Mouse (Mus musculus): ENCODE measurements around the gene Pxdc1. TPM values are rescaled to one million over a fixed set of nuclear protein-coding genes. Genes with fewer than 3 reads are reported as not detected.
A peak's percentile ranks its signal among the peaks of the same experiment; 100 is the strongest.

Pxdc1 gene
- polyA plus RNA-seq, 1 experiment: 6.4 TPM

DNA sequence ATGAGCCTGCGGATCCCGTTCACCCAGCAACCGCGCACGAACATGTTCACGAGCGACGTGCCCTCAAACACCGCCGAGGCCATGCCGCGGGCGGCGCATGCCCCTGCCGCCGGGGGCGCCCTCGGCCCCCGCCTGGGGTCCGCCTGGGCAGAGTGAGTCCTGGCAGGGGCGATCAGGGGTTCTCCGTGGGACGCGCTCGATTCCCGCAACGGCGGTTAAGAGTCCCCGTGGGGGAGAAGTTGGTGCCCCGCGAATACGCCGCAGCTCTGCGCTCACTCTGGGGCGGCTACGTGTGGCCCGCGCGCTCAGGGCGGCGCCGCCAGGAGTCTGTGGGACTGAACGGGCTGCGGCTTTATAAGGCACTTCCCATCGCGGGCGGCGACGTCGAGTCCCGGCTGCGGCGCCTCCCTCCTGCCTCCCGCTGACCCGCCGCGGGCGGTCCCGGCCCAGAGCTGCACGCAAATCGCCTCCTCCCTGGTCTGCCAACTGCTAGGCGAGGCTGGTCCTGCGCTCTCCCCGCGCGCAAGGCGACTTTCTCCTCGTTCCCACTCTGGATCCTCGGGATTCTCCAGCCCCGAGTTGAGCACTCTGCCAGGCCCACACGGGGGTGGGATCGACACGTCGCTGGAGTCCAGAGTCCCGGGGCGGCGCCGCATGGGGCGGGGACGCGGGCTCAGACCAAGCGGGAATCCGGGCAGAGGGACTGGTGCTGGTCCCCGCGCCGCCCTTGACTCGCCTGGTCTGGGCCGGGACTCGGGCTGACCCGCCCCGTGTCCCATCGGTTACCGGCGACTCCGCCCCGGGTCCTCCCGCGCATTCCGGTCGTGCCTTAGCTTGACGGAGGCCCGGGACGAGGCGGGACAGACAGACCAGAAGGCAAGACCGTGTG lies 689 bp downstream of the Pxdc1 start:
- no peaks in the 10 kb centered on the region for H3K36me3 ChIP-seq (replicated peaks; ENCODE audit: low read length)
- peaks cover 20% of the 10 kb centered on the region for H3K4me1 ChIP-seq
- TF ChIP-seq GATA1 (IDR thresholded peaks at IDR 0.05; ENCODE audit: borderline replicate concordance, low read length) (no peak), FLI1 (IDR thresholded peaks at IDR 0.05; ENCODE audit: low read length) (no peak)
- H3K27me3 ChIP-seq (replicated peaks): peaks cover 93% of the 10 kb centered on the region
- H3K4me3 ChIP-seq (replicated peaks): peak overlapping the region; percentile 93
- peaks cover 6% of the 10 kb centered on the region; the same call in 1 of the 2 replicates for H3K9me3 ChIP-seq

GRCm38 (mm10) chr13:34652016-34652352 lies 1.3 kb downstream of the Pxdc1 start:
- H3K27me3 ChIP-seq (replicated peaks): peaks cover 94% of the 10 kb centered on the region
- TF ChIP-seq FLI1 (IDR thresholded peaks at IDR 0.05; ENCODE audit: low read length) (no peak), GATA1 (IDR thresholded peaks at IDR 0.05; ENCODE audit: borderline replicate concordance, low read length) (no peak)
- peaks cover 20% of the 10 kb centered on the region for H3K4me1 ChIP-seq
- peak overlapping the region; percentile 93 for H3K4me3 ChIP-seq (replicated peaks)
- H3K36me3 ChIP-seq (replicated peaks; ENCODE audit: low read length): no peaks in the 10 kb centered on the region
- H3K9me3 ChIP-seq: peaks cover 6% of the 10 kb centered on the region; the same call in 1 of the 2 replicates

- H3K4me3 ChIP-seq (replicated peaks): peak overlapping the region; percentile 93
- peaks cover 94% of the 10 kb centered on the region for H3K27me3 ChIP-seq (replicated peaks)
- no peaks in the 10 kb centered on the region for H3K36me3 ChIP-seq (replicated peaks; ENCODE audit: low read length)
- peaks cover 6% of the 10 kb centered on the region; the same call in 1 of the 2 replicates for H3K9me3 ChIP-seq
- TF ChIP-seq FLI1 (IDR thresholded peaks at IDR 0.05; ENCODE audit: low read length) (no peak), GATA1 (IDR thresholded peaks at IDR 0.05; ENCODE audit: borderline replicate concordance, low read length) (no peak)
- H3K4me1 ChIP-seq: peaks cover 20% of the 10 kb centered on the region
These were observed 1.8 kb downstream of the Pxdc1 start for GRCm38 (mm10) chr13:34651474-34651991.

- Histone ChIP-seq H3K9me3 (peaks cover 6% of the 10 kb centered on the region; the same call in 1 of the 2 replicates), H3K4me1 (peaks cover 20% of the 10 kb centered on the region), H3K36me3 (replicated peaks; ENCODE audit: low read length) (no peaks in the 10 kb centered on the region), H3K4me3 (replicated peaks) (peak overlapping the region; percentile 93), H3K27me3 (replicated peaks) (peaks cover 94% of the 10 kb centered on the region)
- TF ChIP-seq FLI1 (IDR thresholded peaks at IDR 0.05; ENCODE audit: low read length) (no peak), GATA1 (IDR thresholded peaks at IDR 0.05; ENCODE audit: borderline replicate concordance, low read length) (no peak)
These were observed 2.3 kb downstream of the Pxdc1 start for GRCm38 (mm10) chr13:34650953-34651352.

DNA sequence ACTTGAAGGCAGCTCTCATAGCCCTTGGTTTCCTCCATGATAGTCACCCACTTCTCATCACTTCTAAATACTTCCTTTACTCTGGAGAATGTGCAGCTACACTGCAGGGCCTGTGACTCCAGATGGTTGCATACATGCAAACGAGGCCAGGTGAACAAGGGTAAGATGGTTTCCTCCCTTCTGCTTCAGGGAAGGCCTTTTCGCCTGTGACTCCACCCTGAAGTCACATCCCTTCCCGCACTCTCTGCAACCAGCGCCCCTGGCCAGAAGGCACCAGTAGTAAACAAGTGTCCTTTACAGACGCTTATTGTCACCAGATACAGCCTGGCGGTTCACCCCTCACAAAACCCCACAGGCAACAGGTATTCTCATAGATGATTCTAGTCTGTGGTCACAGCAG lies 2.9 kb downstream of the Pxdc1 start:
- peaks cover 21% of the 10 kb centered on the region for H3K4me1 ChIP-seq
- peaks cover 97% of the 10 kb centered on the region for H3K27me3 ChIP-seq (replicated peaks)
- TF ChIP-seq FLI1 (IDR thresholded peaks at IDR 0.05; ENCODE audit: low read length): no peak
- TF ChIP-seq GATA1 (IDR thresholded peaks at IDR 0.05; ENCODE audit: borderline replicate concordance, low read length): no peak
- H3K9me3 ChIP-seq: peaks cover 6% of the 10 kb centered on the region; the same call in 1 of the 2 replicates
- H3K4me3 ChIP-seq (replicated peaks): peak overlapping the region; percentile 56
- no peaks in the 10 kb centered on the region for H3K36me3 ChIP-seq (replicated peaks; ENCODE audit: low read length)

- TF ChIP-seq GATA1 (IDR thresholded peaks at IDR 0.05; ENCODE audit: borderline replicate concordance, low read length): no peak
- TF ChIP-seq FLI1 (IDR thresholded peaks at IDR 0.05; ENCODE audit: low read length): no peak
- Histone ChIP-seq H3K36me3 (replicated peaks; ENCODE audit: low read length) (no peaks in the 10 kb centered on the region), H3K4me1 (peaks cover 20% of the 10 kb centered on the region), H3K4me3 (replicated peaks) (no peak overlapping the region), H3K27me3 (replicated peaks) (peaks cover 86% of the 10 kb centered on the region), H3K9me3 (peaks cover 6% of the 10 kb centered on the region; the same call in 1 of the 2 replicates)
These were observed 5.5 kb downstream of the Pxdc1 start for GRCm38 (mm10) chr13:34647751-34648150.

GRCm38 (mm10) chr13:34647221-34647620 lies 6.1 kb downstream of the Pxdc1 start:
- peaks cover 83% of the 10 kb centered on the region for H3K27me3 ChIP-seq (replicated peaks)
- H3K4me1 ChIP-seq: peaks cover 14% of the 10 kb centered on the region
- no peak overlapping the region for H3K4me3 ChIP-seq (replicated peaks)
- TF ChIP-seq GATA1 (IDR thresholded peaks at IDR 0.05; ENCODE audit: borderline replicate concordance, low read length) (no peak), FLI1 (IDR thresholded peaks at IDR 0.05; ENCODE audit: low read length) (no peak)
- H3K9me3 ChIP-seq: peaks cover 7% of the 10 kb centered on the region; the same call in 1 of the 2 replicates
- H3K36me3 ChIP-seq (replicated peaks; ENCODE audit: low read length): no peaks in the 10 kb centered on the region

DNA sequence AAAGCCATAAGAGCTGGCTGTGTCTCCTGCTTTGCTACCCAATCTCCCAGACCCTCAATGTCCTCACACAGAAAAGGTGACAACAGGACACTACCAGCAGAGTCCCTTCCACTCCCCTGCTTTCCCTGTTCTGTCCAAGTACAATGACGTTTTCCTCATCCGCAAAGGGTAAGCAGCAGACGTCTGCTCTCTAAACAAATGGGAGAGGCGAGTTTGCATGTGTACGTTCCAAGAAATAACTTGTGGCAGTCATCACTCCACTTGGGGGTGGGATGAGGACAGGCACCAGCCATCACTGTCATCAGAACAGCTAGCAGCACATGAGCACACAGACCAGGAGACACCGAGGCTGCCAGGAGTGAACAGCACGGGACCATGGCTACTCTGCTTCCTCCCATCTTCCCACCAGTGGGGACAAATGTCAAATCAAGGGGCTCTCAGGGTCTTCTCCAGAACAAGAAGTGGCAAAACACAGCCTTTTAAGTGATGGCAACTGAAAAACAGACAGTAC lies 7.0 kb downstream of the Pxdc1 start:
- Histone ChIP-seq H3K4me1 (peaks cover 5% of the 10 kb centered on the region; the same call in 1 of the 2 replicates), H3K4me3 (replicated peaks) (no peak overlapping the region), H3K27me3 (replicated peaks) (peaks cover 82% of the 10 kb centered on the region), H3K36me3 (replicated peaks; ENCODE audit: low read length) (no peaks in the 10 kb centered on the region), H3K9me3 (peaks cover 6% of the 10 kb centered on the region; the same call in 1 of the 2 replicates)
- TF ChIP-seq GATA1 (IDR thresholded peaks at IDR 0.05; ENCODE audit: borderline replicate concordance, low read length) (no peak), FLI1 (IDR thresholded peaks at IDR 0.05; ENCODE audit: low read length) (no peak)

DNA sequence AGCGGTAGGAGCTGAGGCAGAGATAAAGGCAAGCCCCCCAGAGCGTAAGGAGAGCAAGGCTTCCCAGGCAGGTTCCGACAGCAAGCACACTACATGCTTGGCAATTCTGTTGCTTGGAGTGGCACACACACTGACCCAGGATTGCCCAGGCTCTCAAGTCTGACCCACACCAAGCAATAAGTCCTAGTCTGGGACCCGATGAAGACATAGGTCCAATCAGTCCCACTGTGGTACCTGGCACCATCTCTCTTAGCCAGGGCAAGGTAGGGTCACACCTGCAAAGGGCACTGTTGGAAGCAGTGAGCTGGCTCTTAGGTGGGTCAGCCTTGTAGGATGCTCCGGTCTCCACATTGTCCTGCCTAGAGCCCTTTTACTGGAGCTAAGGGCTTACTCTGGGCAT lies 7.8 kb downstream of the Pxdc1 start:
- Histone ChIP-seq H3K4me1 (peaks cover 4% of the 10 kb centered on the region; the same call in 1 of the 2 replicates), H3K9me3 (peaks cover 5% of the 10 kb centered on the region; the same call in 1 of the 2 replicates), H3K27me3 (replicated peaks) (peaks cover 74% of the 10 kb centered on the region), H3K36me3 (replicated peaks; ENCODE audit: low read length) (no peaks in the 10 kb centered on the region), H3K4me3 (replicated peaks) (no peak overlapping the region)
- TF ChIP-seq FLI1 (IDR thresholded peaks at IDR 0.05; ENCODE audit: low read length) (no peak), GATA1 (IDR thresholded peaks at IDR 0.05; ENCODE audit: borderline replicate concordance, low read length) (no peak)

Measured in megakaryocyte, embryonic 14.5 days (primary cell).